Mouse (Mus musculus) left cerebral cortex, postnatal 36 days (tissue): ENCODE results near the gene Plekhj1. TPM values are rescaled to one million over a fixed set of nuclear protein-coding genes. Genes with fewer than 3 reads are reported as not detected.
"Not testable (repeated sequence)": the region's sequence is repeated elsewhere in the genome, so short reads cannot be mapped to it uniquely, and the experiment has no call there.

ENCODE experiments used
- DNase-seq, 2 experiments: peaks; one replicate each; pipeline ENCODE4 v3.0.0; 2021 to 2022; ENCODE audit warnings: low spot score in 2 of 2, mixed read lengths in 1 of 2
- intact Hi-C: fragments of 180-260 bp; cut with DNase I; formaldehyde crosslinking; loops from one replicate; pipeline ENCODE4 v1.15.1; 2025
- total RNA-seq, 2 experiments: library from RNA; stranded (reverse); gene quantifications; 2 replicates each; pipeline ENCODE4 v1.2.3; 2021

Gene Plekhj1
- total RNA-seq: 10 to 100 TPM; 53.5 to 63.2 TPM

GRCm38 (mm10) chr10:80798150-80799006 lies at the start of gene Plekhj1, which contains the start of gene Sf3a2:
Gene Plekhj1 (minus strand): TSS chr10:80798626.
Gene Sf3a2 (plus strand): TSS chr10:80798198.
- intact Hi-C loops: no loop called here
- DNase-seq: peak; percentile 98

- intact Hi-C loops: no loop called here
- DNase-seq: peak; percentile 56 to 59
Observed at GRCm38 (mm10) chr10:80845732-80846131, 47.3 kb upstream of the Plekhj1 start.

- DNase-seq: no peak
- intact Hi-C loops: no loop called here
Observed at GRCm38 (mm10) chr10:80845055-80845693, 46.7 kb upstream of the Plekhj1 start.

GRCm38 (mm10) chr10:80843931-80844547 lies 45.6 kb upstream of the Plekhj1 start, which contains the start of gene Lingo3:
Gene Lingo3 (minus strand): TSS chr10:80844039.
- intact Hi-C loops: no loop called here
- peak; percentile 55 to 78 for DNase-seq

DNA sequence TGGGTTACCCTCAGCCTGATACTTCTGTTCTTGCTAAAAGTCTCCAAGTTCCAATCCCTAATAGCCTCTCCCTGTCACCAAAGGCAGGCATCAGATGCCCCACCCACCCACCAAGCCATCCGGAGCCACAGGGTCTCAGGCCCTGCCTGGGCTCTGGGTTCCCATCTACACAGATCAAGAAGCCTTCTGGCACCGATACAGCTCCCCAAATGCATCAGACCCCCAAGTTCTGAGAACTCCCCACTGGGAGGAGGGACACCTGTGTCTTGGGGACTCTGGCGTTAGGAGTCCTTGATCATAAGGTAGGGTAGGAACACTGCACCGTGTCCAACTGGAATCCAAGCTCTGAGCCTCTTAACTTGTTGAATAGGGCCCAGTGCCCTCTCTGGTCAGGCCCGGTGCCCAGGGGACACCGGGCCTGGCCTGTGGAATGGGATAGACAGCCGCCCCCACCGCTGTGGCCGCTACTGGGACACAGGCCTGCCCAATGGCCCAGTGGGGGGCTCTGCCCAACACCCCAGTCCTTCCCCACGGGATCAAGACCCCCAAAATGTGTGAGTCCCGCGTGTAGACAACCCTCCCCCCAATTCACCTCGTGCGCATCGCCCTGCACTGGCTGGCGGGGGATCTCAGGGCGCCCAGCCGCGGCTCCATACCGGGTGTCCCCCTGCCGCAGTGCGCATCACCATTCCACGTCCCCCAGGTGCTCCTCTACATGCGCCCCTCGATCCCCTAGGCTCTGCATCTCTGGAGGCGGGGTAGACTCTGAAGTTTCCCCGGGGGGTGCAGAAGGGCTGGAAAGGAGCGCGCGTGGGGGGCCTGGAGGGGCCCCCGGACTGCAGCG lies 44.9 kb upstream of the Plekhj1 start:
- intact Hi-C loops: no loop called here
- no peak for DNase-seq

DNA sequence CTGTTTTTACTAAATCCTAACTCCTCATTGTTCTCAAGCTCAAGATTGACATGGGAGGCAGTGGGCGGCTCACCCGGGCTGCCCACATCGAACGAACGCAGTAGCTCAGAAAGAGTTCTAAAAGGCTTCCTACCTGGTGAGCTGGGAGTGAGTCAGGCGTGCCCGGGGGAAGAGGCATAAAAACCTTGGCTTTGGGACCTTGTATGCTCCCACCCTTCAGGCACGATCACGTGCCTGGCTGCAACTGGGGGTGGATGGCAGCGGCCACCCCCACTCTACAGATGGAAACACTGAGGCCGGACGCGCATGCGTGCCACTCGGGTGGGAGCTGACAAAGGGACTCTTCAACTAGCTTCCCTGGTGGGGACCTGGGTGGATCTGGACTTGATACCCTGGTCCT lies 43.9 kb upstream of the Plekhj1 start:
- intact Hi-C loops: no loop called here

DNA sequence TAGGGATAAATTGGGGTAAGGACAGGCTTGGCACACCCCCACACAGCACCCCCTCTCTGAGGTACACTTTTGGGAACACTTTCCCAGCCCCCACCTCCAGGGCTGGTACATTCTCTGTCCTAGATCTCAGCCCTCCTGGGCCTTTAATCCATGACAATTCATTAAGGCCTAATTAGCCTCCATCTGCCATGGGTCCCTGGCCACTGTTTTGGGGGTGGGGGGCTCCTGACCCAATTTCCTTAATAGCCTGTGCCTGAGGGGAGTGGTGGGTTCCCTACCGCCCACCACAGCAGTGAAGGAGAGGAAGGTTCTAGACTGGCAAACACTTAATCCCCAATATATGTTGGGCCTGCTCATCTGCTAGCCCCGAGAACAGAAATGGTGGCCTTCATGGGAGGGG lies 43.3 kb upstream of the Plekhj1 start:
- intact Hi-C loops: no loop called here
- no peak for DNase-seq

More for the DNA sequence above, 43.9 kb upstream of the Plekhj1 start:
- peak; percentile 46 to 53 for DNase-seq

DNA sequence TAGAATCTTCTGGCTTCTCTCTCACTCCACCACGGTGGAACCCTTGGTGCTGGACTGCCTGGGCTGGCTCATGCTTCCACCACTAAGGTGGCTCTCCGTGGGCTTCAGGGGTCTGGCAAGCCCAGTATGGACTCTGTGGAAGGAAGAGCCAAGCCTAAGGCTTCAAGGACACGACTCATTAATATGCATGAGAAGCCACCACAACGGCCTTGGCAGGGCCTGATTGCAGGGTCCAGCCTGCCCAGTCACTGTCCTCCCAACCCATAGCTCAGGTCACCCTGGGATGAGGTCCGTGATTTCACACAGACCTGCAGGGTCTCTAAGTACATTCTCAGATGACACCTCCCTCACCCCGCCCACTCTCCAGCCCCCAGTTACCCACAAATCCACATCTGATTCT lies 41.4 kb upstream of the Plekhj1 start:
- no peak for DNase-seq
- intact Hi-C loops: no loop called here

DNA sequence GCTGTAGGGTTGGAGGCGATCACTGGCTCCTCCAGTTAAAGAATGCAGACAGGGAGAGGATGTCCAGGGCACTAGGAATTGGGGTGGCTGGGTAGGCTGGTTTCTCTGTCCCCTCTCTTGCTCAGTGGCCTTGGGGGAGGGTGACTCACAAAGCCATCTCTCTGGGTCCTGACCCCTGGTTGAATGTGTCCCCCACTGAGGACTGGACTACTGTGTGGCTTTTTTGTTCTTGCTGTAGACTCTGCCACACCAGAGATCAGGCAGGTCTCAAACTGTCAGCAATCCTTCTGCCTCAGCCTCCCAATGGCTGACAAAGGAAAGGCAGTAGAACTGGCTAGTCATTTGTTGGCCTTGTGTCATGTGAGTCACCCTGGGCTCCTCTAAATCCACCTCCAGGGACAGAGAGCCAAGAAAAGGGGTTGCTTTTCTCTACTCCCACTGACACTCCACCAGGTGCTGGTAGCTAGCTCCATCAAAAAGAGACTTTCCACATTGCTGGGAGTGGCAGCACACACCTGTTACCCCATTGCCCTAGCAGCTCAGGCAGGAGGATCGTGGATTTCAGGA lies 40.0 kb upstream of the Plekhj1 start:
- intact Hi-C loops: no loop called here
- no peak for DNase-seq

GRCm38 (mm10) chr10:80837827-80838226 lies 39.4 kb upstream of the Plekhj1 start:
- DNase-seq: no peak
- intact Hi-C loops: no loop called here

DNA sequence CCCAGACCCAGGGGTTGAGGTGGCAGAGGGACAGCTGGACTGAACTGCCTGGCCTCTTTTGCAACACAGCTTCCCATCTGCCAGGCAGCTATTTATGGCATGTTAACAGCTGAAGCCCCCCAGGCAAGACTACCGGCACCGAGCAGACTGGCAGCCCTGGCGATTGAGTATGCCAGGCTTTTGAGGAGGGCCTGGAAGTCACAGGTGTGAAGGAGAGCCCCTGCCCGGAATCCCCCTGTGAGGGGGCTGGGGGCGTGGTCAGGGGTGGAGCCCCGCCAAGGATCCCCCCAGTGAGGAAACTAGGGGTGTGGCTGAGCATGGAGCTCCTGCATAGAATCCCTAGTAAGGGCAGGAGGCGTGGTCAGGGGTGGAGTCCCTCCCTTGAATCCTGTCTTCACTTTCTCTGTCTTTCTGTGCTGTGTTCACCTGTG lies 38.5 kb upstream of the Plekhj1 start:
- intact Hi-C loops: no loop called here

DNA sequence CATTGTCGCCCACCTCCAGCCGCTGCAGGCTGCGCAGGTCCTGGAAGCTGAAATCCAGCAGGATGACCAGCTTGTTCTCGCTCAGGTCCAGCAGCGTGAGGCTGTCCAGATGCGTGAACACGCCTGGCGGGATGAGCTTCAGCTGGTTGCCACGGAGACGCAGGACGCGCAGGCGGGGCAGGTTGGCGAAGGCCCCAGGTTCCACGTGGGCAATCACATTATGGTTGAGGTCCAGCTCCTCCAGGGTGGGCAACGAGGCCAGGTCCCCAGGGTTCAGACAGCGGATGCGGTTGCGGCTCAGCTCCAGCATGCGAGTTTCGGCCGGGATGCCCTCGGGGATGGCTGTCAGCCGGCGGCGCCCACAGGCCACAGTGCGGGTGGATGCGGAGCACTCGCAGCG lies 37.2 kb upstream of the Plekhj1 start:
- intact Hi-C loops: no loop called here
- no peak for DNase-seq

More for the DNA sequence above, 38.5 kb upstream of the Plekhj1 start:
- no peak for DNase-seq

- no peak for DNase-seq
- intact Hi-C loops: no loop called here
Observed at GRCm38 (mm10) chr10:80832818-80833217, 34.4 kb upstream of the Plekhj1 start.

DNA sequence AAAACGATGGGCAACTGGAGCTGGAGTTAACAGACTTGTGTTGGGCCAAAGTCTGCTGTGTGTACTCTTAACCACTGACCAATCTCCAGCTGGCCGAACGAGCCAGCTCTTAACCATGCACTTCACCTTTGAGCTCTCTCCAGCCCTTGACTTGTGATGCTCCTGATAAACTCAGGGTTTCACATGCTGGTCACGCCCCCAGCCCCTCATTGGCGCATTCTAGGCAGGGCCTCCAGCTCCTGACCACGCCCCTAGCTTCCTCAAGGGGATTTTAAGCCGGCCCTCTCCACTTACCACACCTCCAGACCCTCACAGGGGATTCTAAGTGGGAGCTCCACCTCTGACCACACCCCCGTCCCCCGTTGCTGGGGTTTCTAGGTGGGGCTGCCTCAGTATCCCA lies 32.7 kb upstream of the Plekhj1 start:
- no peak for DNase-seq
- intact Hi-C loops: no loop called here

DNA sequence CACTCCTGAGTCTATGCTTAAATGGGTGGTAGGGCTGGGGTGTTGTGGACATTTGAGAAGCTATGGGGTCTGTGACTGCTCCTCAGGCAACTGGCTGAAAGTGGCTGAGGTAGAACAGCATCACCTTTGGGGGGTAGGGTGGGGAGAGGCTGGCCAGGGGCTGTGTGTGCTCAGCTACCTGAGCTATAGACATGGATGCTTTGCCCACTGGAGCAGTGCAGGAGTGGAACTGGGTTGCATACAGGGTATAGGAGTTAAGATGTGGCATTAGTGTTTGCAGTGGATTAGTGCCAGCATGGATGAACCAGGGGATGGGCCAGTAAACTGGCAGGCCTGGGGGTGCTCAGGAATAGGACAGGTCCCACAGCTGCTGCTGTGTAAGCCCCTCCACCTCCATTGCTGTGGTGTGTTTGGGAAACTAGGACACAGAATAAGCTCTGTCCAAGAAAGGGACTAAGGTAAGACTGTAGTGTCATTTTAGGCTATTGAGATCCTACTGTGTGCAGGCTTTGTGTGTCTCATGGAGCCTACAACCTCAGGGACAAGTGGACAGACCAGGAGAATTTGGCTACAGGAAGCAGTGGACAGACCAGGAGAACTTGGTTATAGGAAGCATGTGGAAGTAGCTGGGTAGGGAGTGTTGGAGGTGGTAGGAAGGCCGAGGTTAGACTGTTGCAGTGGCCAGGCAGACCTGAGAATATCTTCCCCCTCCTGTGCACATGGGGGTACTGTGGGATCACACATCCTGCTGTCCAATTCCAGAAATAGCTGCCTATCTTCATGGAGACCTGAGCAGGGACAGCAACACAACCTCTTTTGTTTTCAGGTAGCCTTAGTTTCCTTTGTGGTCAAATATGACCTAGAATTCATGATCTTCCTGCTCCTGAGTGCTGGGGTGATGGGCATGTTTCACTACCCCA lies 31.2 kb upstream of the Plekhj1 start:
- intact Hi-C loops: loop anchor here (10.0 kb wide), 1 partner anchor 165 kb away; no protein-coding TSS in a partner anchor
- no peak for DNase-seq

- intact Hi-C loops: loop anchor here (10.0 kb wide), 1 partner anchor 166 kb away; no protein-coding TSS in a partner anchor
- not testable (repeated sequence) for DNase-seq
Observed at GRCm38 (mm10) chr10:80828587-80828986, 30.2 kb upstream of the Plekhj1 start.

DNA sequence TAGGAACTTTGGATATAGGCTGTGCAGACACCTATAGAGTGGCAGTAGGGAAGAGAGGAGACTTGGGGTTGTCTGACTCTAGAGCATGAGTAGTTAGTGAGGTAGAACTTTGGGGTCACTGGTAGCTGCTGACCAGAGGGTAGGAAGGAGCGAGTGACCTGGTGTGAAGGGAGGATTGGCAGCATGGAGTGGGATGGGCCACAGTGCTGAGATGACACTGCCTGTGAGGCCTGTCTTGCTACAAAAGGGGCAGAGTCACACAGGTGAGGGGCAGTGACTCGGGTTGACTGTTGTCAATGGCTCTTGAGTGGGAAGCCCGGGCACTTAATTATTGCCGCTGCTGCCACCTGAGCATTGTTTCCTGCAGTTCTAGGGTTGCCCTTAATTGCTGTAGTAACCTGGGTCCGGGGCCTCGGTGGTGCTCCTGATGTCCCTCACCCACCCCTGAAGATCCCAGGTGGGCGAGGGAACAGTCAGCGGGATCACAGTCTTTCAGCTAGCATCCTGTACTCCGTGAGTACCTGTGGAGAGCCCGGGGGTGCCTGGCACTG lies 29.5 kb upstream of the Plekhj1 start:
- no peak for DNase-seq
- intact Hi-C loops: loop anchor here (10.0 kb wide), 1 partner anchor 167 kb away; no protein-coding TSS in a partner anchor
